Mouse (Mus musculus) midbrain, embryonic 13.5 days (tissue): ENCODE measurements around the gene Hgd. TPM values are rescaled to one million over a fixed set of nuclear protein-coding genes. Genes with fewer than 3 reads are reported as not detected.

Experiments
- ATAC-seq: fragments of 200-750 bp; cut with Nextera tagmentation; 2 replicates; pipeline ENCODE4 v1.8.0; 2017; ENCODE audit warnings: mild to moderate bottlenecking, moderate TSS enrichment, moderate library complexity
- H3K27ac ChIP-seq: fragments of 300-500 bp; sonication (generic); 2 replicates; pipeline ENCODE4 v1.5.1; 2015; ENCODE audit warnings: inconsistent platforms, mild to moderate bottlenecking, moderate library complexity
- H3K27me3 ChIP-seq: fragments of 300-500 bp; sonication (generic); 2 replicates; pipeline ENCODE4 v1.6.1; 2015; ENCODE audit warnings: mild to moderate bottlenecking, inconsistent platforms
- H3K36me3 ChIP-seq: fragments of 300-500 bp; sonication (generic); 2 replicates; pipeline ENCODE4 v1.6.1; 2015; ENCODE audit warnings: mild to moderate bottlenecking, inconsistent platforms
- H3K4me1 ChIP-seq: fragments of 300-500 bp; sonication (generic); replicated peaks from 2 replicates; pipeline ENCODE4 v1.6.1; 2015; ENCODE audit warnings: inconsistent platforms
- H3K4me2 ChIP-seq: fragments of 300-500 bp; sonication (generic); replicated peaks from 2 replicates; pipeline ENCODE4 v1.6.1; 2015; ENCODE audit warnings: moderate library complexity, mild to moderate bottlenecking, inconsistent platforms
- H3K4me3 ChIP-seq: fragments of 300-500 bp; sonication (generic); replicated peaks from 2 replicates; pipeline ENCODE4 v1.5.1; 2015; ENCODE audit warnings: mild to moderate bottlenecking, inconsistent platforms
- H3K9ac ChIP-seq: fragments of 300-500 bp; sonication (generic); replicated peaks from 2 replicates; pipeline ENCODE4 v1.6.1; 2015; ENCODE audit warnings: mild to moderate bottlenecking, inconsistent platforms
- H3K9me3 ChIP-seq: fragments of 300-500 bp; sonication (generic); 2 replicates; pipeline ENCODE4 v1.6.1; 2016; ENCODE audit warnings: mild to moderate bottlenecking, inconsistent platforms
- WGBS: fragments of 180-500 bp; shearing (Covaris S2); methylation state at CpG from one replicate; pipeline ENCODE4 v1.1.7; 2015; 5-methylcytosine and 5-hydroxymethylcytosine counted together
- polyA plus RNA-seq: library from polyadenylated mRNA; unstranded; fragments of >200 nt; fragmentation: Nextera tagmentation; extraction: Ambion mirVana; gene quantifications from 2 replicates; pipeline ENCODE4 v1.2.1, GENCODE M21; 2015

Hgd gene
- polyA plus RNA-seq, 1 experiment from 2014 or later: 0.17 TPM

GRCm38 (mm10) chr16:37614540-37614939, 34.6 kb downstream of the Hgd start:
- no peak for ATAC-seq
- H3K36me3 ChIP-seq: no peaks in the 10 kb centered on the region
- WGBS: 90% methylated on average over 9 of the region's 9 CpGs
- no peaks in the 10 kb centered on the region for H3K27me3 ChIP-seq
- no peak overlapping the region for H3K4me3 ChIP-seq
- H3K9ac ChIP-seq: no peak overlapping the region
- no peak overlapping the region for H3K27ac ChIP-seq
- H3K9me3 ChIP-seq: no peaks in the 10 kb centered on the region
- no peak overlapping the region for H3K4me2 ChIP-seq
- peaks cover 10% of the 10 kb centered on the region for H3K4me1 ChIP-seq

- Histone ChIP-seq H3K4me1 (peaks cover 10% of the 10 kb centered on the region), H3K9me3 (no peaks in the 10 kb centered on the region), H3K9ac (no peak overlapping the region), H3K27me3 (no peaks in the 10 kb centered on the region), H3K36me3 (no peaks in the 10 kb centered on the region), H3K27ac (no peak overlapping the region), H3K4me2 (no peak overlapping the region), H3K4me3 (no peak overlapping the region)
- no peak for ATAC-seq
- WGBS: 86% methylated on average over 8 of the region's 8 CpGs
Measured at GRCm38 (mm10) chr16:37615429-37615828, 35.5 kb downstream of the Hgd start.

- ATAC-seq: no peak
- H3K9me3 ChIP-seq: no peaks in the 10 kb centered on the region
- no peak overlapping the region for H3K4me3 ChIP-seq
- no peak overlapping the region for H3K4me2 ChIP-seq
- H3K36me3 ChIP-seq: no peaks in the 10 kb centered on the region
- H3K27me3 ChIP-seq: no peaks in the 10 kb centered on the region
- no peak overlapping the region for H3K27ac ChIP-seq
- WGBS: 83% methylated on average over 8 of the region's 8 CpGs
- H3K9ac ChIP-seq: no peak overlapping the region
- peaks cover 10% of the 10 kb centered on the region for H3K4me1 ChIP-seq
Measured at GRCm38 (mm10) chr16:37616104-37616503, 36.2 kb downstream of the Hgd start.

- whole genome bisulfite sequencing: 24% methylated on average over 3 of the region's 3 CpGs
- Histone ChIP-seq H3K9ac (no peak overlapping the region), H3K4me3 (no peak overlapping the region), H3K27me3 (no peaks in the 10 kb centered on the region), H3K4me2 (no peak overlapping the region), H3K4me1 (peaks cover 17% of the 10 kb centered on the region), H3K27ac (no peak overlapping the region), H3K36me3 (no peaks in the 10 kb centered on the region), H3K9me3 (no peaks in the 10 kb centered on the region)
- ATAC-seq: no peak
Measured at GRCm38 (mm10) chr16:37617695-37618094, 37.7 kb downstream of the Hgd start.

- 38% methylated on average over 3 of the region's 3 CpGs for WGBS
Measured at GRCm38 (mm10) chr16:37622403-37622802, 42.5 kb downstream of the Hgd start.

GRCm38 (mm10) chr16:37622919-37623318, 43.0 kb downstream of the Hgd start:
- no peaks in the 10 kb centered on the region for H3K27me3 ChIP-seq
- no peak overlapping the region for H3K27ac ChIP-seq
- H3K36me3 ChIP-seq: no peaks in the 10 kb centered on the region
- H3K4me2 ChIP-seq: no peak overlapping the region
- no peak overlapping the region for H3K9ac ChIP-seq
- H3K4me1 ChIP-seq: peaks cover 22% of the 10 kb centered on the region
- no peak overlapping the region for H3K4me3 ChIP-seq
- WGBS: 15% methylated on average over 5 of the region's 5 CpGs
- no peaks in the 10 kb centered on the region for H3K9me3 ChIP-seq
- ATAC-seq: no peak

More at GRCm38 (mm10) chr16:37622403-37622802, 42.5 kb downstream of the Hgd start:
- no peak overlapping the region for H3K9ac ChIP-seq
- no peaks in the 10 kb centered on the region for H3K27me3 ChIP-seq
- no peaks in the 10 kb centered on the region for H3K36me3 ChIP-seq
- ATAC-seq: no peak
- H3K4me1 ChIP-seq: peaks cover 27% of the 10 kb centered on the region
- no peak overlapping the region for H3K27ac ChIP-seq
- H3K4me2 ChIP-seq: no peak overlapping the region
- H3K4me3 ChIP-seq: no peak overlapping the region
- H3K9me3 ChIP-seq: no peaks in the 10 kb centered on the region

GRCm38 (mm10) chr16:37626388-37626949, 46.5 kb downstream of the Hgd start:
- Histone ChIP-seq H3K9me3 (no peaks in the 10 kb centered on the region), H3K27ac (no peak overlapping the region), H3K27me3 (no peaks in the 10 kb centered on the region), H3K4me3 (no peak overlapping the region), H3K4me1 (peaks cover 23% of the 10 kb centered on the region), H3K4me2 (no peak overlapping the region), H3K9ac (no peak overlapping the region), H3K36me3 (no peaks in the 10 kb centered on the region)
- 43% methylated on average over 4 of the region's 4 CpGs for WGBS
- no peak; the same call in 1 of the 2 replicates for ATAC-seq

GRCm38 (mm10) chr16:37628336-37628735, 48.4 kb downstream of the Hgd start:
- Histone ChIP-seq H3K27ac (no peak overlapping the region; the same call in 1 of the 2 replicates), H3K9ac (no peak overlapping the region), H3K9me3 (no peaks in the 10 kb centered on the region), H3K4me3 (no peak overlapping the region), H3K4me2 (no peak overlapping the region), H3K4me1 (peaks cover 10% of the 10 kb centered on the region; the same call in 1 of the 2 replicates), H3K36me3 (no peaks in the 10 kb centered on the region), H3K27me3 (no peaks in the 10 kb centered on the region)
- ATAC-seq: no peak
- 76% methylated on average over 9 of the region's 9 CpGs for WGBS

- no peaks in the 10 kb centered on the region for H3K27me3 ChIP-seq
- WGBS: 59% methylated on average over 7 of the region's 7 CpGs
- H3K4me2 ChIP-seq: no peak overlapping the region
- no peaks in the 10 kb centered on the region for H3K9me3 ChIP-seq
- no peak overlapping the region for H3K4me3 ChIP-seq
- no peak; the same call in 1 of the 2 replicates for ATAC-seq
- H3K9ac ChIP-seq: no peak overlapping the region
- H3K4me1 ChIP-seq: peaks cover 10% of the 10 kb centered on the region; the same call in 1 of the 2 replicates
- peak overlapping the region; percentile 19; the same call in 1 of the 2 replicates for H3K27ac ChIP-seq
- no peaks in the 10 kb centered on the region for H3K36me3 ChIP-seq
Measured at GRCm38 (mm10) chr16:37629011-37629410, 49.1 kb downstream of the Hgd start.

- H3K9ac ChIP-seq: no peak overlapping the region
- ATAC-seq: no peak
- 74% methylated on average over 9 of the region's 9 CpGs for WGBS
- 0 out of 2 replicates have a peak, but pooled peaks cover 2% of the 10 kb centered on the region for H3K4me1 ChIP-seq
- H3K36me3 ChIP-seq: no peaks in the 10 kb centered on the region
- H3K4me3 ChIP-seq: no peak overlapping the region
- H3K27me3 ChIP-seq: no peaks in the 10 kb centered on the region
- no peak overlapping the region for H3K4me2 ChIP-seq
- H3K27ac ChIP-seq: no peak overlapping the region
- peaks cover 2% of the 10 kb centered on the region; the same call in 1 of the 2 replicates for H3K9me3 ChIP-seq
Measured at GRCm38 (mm10) chr16:37634578-37634977, 54.6 kb downstream of the Hgd start.

- 94% methylated on average over 1 of the region's 1 CpGs for WGBS
- Histone ChIP-seq H3K4me2 (no peak overlapping the region), H3K27me3 (no peaks in the 10 kb centered on the region), H3K36me3 (no peaks in the 10 kb centered on the region), H3K4me1 (no peaks in the 10 kb centered on the region), H3K27ac (no peak overlapping the region), H3K9ac (no peak overlapping the region), H3K9me3 (peaks cover 2% of the 10 kb centered on the region; the same call in 1 of the 2 replicates), H3K4me3 (no peak overlapping the region)
- ATAC-seq: no peak
Measured at GRCm38 (mm10) chr16:37635095-37635494, 55.1 kb downstream of the Hgd start.

- no peak for ATAC-seq
- Histone ChIP-seq H3K4me1 (no peaks in the 10 kb centered on the region), H3K4me3 (no peak overlapping the region), H3K4me2 (no peak overlapping the region), H3K9me3 (peaks cover 2% of the 10 kb centered on the region; the same call in 1 of the 2 replicates), H3K9ac (no peak overlapping the region), H3K27ac (no peak overlapping the region), H3K27me3 (no peaks in the 10 kb centered on the region), H3K36me3 (no peaks in the 10 kb centered on the region)
- WGBS: 60% methylated on average over 6 of the region's 6 CpGs
Measured at GRCm38 (mm10) chr16:37636107-37636506, 56.2 kb downstream of the Hgd start.

- no peak for ATAC-seq
- Histone ChIP-seq H3K27me3 (no peaks in the 10 kb centered on the region), H3K27ac (no peak overlapping the region), H3K36me3 (no peaks in the 10 kb centered on the region), H3K9me3 (peaks cover 2% of the 10 kb centered on the region; the same call in 1 of the 2 replicates), H3K4me1 (no peaks in the 10 kb centered on the region), H3K9ac (no peak overlapping the region), H3K4me3 (no peak overlapping the region), H3K4me2 (no peak overlapping the region)
Measured at GRCm38 (mm10) chr16:37637802-37638201, 57.8 kb downstream of the Hgd start.
